Mouse (Mus musculus) WW6 (cell line): ENCODE results near the gene Jpt1.
A peak's percentile ranks its signal among the peaks of the same experiment; 100 is the strongest.
"Not testable (repeated sequence)": the region's sequence is repeated elsewhere in the genome, so short reads cannot be mapped to it uniquely, and the experiment has no call there.

Source experiments
- DNase-seq: peaks from one replicate; pipeline ENCODE4 v3.0.0-alpha.2; 2013; ENCODE audit warnings: low read depth, low spot score

The Jpt1 gene

GRCm38 (mm10) chr11:115475025-115475757, 39.0 kb downstream of the Jpt1 start, which contains the start of gene Armc7:
Armc7 (plus strand) TSS chr11:115475667.
- peak; percentile 98 for DNase-seq

DNA sequence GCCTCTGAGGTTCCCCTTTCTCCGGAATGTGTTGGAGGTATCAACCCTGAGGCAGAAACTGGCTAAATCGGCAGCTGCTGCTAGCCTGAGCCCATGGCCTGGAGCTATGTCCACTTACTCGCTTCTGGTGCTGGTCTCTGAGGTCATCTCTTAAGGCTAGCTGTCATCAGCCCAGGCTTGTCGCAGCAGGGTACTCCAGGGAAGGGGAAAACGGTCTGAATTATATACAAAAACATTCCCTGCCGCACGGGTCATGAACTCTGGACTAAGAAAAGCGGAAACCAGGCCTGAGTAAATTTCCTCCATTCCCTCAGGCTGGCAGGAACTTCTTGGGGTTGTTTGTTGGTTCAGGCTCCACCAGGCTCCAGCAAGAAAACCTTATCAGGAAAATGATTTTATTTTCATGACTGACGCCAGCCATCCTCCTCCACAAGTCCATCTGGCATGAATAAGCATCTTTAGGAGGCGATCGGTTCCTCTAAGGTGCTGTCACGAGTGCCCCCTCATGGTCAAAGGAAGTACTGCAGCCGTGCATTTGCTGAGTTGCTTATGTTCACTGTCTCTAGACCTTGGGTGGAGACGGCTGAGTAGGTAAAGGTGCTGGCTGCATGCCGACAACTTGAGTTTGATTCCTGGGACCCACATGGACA, 40.4 kb downstream of the Jpt1 start:
- DNase-seq, result peak; percentile 89

- no peak for DNase-seq
Measured at GRCm38 (mm10) chr11:115472183-115472582, 42.0 kb downstream of the Jpt1 start.

DNA sequence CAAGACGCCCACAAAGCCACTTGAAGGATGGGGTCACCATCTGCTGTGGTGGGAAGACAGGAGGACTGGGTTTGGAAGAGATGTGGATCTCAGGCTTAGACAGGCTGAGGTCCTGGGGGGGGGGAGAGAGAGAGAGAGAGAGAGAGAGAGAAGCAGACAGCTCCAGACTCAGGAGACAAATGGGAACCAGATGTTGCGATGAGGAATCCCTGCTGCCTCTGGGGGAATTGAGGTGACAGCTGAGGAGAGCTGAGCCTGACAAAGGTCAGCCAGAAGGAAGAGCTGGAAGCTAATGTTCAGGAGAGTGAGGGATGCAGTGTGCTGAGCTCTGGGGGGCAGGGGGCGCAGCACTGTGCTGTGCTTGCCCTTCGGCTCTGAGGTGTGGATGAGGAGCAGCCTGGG, 47.0 kb downstream of the Jpt1 start:
- DNase-seq, result no peak

DNA sequence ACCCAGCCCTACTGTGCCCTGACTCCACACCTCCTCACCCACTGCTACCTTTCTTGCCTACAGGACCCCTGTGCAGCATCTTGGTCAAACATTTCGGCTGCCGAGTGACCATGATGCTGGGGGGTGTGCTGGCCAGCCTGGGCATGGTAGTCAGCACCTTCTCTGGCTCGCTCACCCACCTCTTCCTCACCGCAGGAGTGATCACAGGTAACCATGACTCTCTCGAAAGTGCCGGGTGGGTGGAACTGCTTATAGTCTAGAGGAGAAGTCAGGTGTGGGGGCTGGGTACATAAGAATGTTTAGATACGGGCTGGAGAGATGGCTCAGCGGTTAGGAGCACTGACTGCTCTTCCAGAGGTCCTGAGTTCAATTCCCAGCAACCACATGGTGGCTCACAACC, 49.3 kb downstream of the Jpt1 start:
- DNase-seq, result no peak

DNA sequence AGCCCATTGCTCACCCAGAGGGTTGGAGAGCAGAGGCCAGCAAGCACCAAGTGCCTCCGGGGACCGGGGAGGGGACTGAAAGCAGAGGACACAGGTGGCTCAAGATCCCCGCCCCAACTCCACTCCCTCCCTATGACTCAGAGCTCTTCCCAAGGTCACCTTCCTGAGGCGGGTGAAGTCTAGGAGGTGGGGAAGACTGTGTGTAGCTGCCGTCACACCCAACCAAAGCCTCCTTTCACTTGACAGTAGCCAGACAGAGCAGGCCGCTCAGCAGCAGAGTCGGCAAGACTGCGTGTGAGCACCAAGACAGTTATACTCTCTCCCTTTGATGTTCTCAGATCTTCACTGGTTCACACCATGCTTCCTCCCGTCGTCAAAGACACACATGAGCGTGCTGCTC, 50.8 kb downstream of the Jpt1 start:
- no peak for DNase-seq

- no peak for DNase-seq
Measured at GRCm38 (mm10) chr11:115462243-115462891, 51.8 kb downstream of the Jpt1 start, which contains the start of gene Slc16a5. Slc16a5 (plus strand) TSS chr11:115462474.

DNA sequence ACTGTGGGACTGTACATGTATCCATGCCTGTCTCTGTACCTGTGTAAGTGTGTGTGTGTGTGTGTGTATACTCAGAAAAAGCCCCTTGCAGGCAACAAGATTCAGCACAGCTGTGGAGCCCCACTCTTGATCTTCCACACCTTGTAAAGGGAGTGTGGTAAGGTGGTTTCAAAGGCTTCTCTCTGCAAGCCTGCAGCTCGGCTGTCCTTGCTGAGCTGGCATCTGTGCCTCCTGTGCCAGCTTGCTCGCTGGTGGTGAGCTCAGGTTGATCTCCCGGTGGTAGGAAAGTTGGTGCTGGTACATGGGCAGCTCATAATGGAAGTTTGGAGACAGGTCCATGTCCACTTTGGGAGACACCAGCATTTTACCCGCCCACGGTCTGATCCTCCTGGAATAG, 52.3 kb downstream of the Jpt1 start:
- DNase-seq, result no peak

DNA sequence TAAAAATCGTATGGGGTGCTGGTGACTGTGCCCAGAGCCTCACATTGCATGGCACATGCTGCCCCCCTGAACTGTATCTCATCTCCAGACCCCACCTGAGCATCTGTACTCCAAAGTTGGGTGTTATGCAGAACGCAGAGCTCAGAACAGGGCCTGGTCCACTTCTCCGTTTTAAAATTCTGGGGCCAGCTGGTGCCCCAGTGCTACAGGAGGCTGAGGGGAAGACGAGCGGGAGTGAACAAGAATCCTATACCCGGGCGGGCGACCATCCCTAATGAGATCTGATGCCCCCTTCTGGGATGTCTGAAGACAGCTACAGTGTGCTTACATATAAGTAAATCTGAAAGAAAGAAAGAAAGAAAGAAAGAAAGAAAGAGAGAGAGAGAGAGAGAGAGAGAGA, 53.2 kb downstream of the Jpt1 start:
- DNase-seq, result no peak

DNA sequence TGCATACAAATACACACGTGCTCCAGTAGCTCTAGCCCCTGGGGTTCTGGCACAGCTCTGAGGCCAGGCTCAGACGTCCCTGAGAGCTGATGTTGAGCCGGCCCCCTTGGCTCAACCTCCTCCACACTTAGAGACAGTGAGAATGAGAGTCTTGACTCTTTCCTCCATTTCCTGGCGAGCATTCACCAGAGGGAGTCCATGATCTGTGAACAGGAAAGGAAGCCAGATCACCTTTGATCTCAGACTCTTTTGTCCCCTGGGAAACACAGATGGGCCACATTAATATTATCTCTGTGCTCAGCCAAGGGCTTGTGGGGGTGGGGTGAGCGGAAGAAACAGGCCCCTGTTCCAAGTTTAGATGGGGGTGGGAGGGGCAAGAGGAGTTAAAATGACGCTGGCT, 56.8 kb downstream of the Jpt1 start:
- DNase-seq, result no peak

DNA sequence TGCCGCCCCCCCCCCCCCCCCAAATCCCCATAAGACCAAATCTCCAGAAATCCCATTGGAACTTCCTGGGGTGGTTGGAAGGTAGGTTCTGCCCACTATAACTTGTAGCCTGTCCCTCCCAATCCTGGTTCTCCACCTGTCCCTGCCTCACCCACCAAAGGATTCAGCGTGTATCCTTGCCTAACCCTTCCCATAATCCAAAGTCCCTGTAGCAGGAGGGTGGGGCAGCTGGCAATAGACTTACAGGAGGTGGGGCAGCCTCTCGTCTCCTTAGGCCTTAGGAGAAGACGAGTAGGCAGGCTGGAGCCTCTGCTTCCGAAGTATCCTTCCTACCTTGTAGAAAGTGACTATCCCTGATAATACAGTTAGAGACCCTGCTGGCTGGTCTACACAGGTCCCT, 58.0 kb downstream of the Jpt1 start:
- DNase-seq, result no peak

DNA sequence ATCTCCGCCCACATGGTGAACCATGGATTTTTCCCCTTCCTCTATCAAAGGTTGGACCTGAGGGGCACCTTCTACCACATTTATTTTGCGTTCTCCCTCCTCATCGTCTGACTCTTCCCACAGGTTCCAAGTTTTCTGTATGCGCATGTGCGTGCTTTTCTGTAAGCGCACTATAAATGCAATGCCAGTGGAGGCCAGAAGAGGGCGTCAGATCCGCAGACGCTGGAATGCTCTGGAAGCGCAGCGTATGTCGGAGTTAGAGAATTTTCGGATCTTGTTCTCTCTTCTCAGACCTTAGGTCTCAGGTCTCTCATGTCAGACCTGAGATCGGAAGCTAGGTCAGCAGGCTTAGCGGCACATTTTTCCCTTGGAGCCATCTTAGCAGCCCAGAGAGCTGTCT, 58.6 kb downstream of the Jpt1 start:
- no peak for DNase-seq

- not testable (repeated sequence) for DNase-seq
Measured at GRCm38 (mm10) chr11:115454822-115455221, 59.4 kb downstream of the Jpt1 start.

GRCm38 (mm10) chr11:115453306-115453705, 60.9 kb downstream of the Jpt1 start:
- DNase-seq, result no peak

- no peak for DNase-seq
Measured at GRCm38 (mm10) chr11:115452281-115452860, 61.8 kb downstream of the Jpt1 start.

DNA sequence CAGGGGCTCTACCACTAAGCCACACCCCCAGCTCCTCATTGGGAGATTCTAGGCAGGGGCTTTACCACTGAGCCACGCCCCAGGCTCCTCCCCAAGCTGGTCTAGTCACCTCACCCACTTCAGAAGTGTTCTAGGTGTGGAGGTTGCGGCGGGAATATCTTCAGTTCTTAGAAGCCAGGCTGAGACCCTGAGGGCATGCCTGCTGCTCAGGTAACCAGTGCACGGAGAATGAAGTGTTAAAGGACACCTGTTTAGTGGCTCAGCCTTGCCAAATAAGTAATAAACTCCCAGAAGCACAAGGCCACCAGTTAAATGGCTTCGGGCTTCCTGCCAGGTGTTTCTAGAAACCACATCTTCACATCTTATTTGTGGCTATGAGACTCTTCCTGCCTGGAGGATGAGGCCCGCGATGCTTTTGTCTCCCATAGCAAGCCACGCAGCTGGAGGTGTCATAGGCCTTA, 62.4 kb downstream of the Jpt1 start:
- no peak for DNase-seq

DNA sequence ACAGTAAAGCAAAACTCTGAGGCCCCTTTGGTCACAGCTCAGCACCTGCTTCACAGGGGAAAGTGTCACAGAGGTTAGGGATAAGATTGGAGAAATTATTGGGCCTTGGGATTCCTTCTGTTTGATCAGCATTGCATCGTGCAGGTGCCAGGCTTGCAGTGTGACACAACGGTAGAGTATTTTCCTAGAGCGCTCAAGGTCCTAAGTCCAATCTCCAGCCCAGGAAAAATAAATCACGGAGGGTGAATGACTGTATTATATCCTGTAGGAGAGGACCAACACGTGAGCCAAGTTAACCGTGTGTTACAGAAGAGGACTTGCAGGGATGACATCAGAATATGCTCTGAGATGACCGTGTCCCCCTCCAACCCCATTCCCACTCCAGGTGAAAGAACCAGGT, 64.0 kb downstream of the Jpt1 start:
- no peak for DNase-seq

DNA sequence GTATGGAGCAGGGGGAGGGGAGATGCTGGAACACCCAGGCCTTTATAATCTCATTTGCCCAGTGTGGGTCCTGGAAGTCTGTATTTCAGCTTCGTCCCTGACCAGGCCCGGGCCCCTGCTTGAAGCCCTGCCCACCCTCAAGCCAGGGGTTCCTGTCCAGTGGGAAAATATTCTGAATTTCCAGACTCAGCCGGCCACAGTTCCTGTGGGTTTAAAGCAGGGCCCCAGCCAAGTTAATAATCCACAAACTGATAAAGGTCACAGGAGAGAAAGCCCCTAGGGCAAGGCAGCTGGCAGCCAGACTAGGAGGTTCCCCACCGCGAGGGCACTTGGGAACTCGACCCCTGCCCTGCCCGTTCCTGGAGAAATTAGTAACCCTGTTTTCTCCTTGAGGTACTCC, 65.2 kb downstream of the Jpt1 start:
- no peak for DNase-seq

GRCm38 (mm10) chr11:115448075-115448474, 66.1 kb downstream of the Jpt1 start:
- no peak for DNase-seq
